In the genomic region with DNA sequence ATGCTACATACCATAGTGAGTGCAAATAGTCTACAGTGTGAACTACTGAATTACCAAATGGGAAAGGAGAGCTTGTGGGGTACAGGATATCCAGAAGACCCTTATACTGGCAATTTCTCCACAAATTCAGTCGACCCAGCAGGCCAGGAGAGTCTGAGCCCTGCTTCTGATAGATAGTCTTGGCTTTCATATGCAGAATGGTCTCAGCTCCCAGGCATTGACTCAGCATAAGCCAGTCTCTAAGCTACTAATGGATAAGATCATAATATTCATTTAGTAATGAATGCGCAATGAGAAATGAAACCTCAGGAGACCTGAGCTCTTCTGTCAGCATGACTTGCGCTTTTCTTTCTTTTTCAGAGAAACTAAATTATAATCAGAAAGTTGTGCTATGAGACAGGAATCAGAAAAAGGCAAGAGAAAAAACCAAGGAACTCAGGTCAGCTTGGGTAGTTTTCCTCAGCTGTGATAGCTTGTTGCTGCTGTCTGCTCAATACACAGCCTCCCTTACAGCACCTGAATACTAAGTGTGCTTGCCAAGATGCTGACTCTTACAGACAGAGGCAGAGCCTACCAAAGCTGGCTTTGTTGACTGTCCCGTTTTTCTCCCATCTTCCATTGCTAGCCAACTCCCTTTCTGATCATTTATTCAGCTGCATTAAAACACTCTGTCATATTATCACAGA, we compare ENCODE assay signal across 16 mouse cellular contexts.
DNase-seq lines count a peak whose midpoint lies in the region; ATAC-seq and TF ChIP-seq lines count a peak whose summit lies in the region.
"Had no signal": no experiment of that assay in that cellular context is flagged by ENCODE, and none has a peak within 500 bp of the region (broad histone marks: within the 10 kb centered on the region; RNA-seq: fewer than 3 reads in every experiment).

No protein-coding gene starts in this region.

- no peak overlapping the region for H3K9ac ChIP-seq in forebrain, embryonic 13.5 days
- H3K9ac ChIP-seq in hindbrain, embryonic 12.5 days = no peak overlapping the region
- H3K9ac ChIP-seq in midbrain, embryonic 15.5 days = no peak overlapping the region
- H3K9ac ChIP-seq in heart, embryonic 11.5 days (ENCODE audit: low read depth, low read length) = no peak overlapping the region
- H3K9ac ChIP-seq: kidney, embryonic 15.5 days; limb, embryonic 13.5 days; liver, embryonic 15.5 days; neural tube, embryonic 12.5 days had no signal

- H3K27ac ChIP-seq in forebrain, embryonic 13.5 days = 0 out of 2 replicates have a peak overlapping the region, but pooled peaks have one; percentile 35
- H3K27ac ChIP-seq in forebrain, embryonic 10.5 days = no peak overlapping the region
- peak overlapping the region; percentile 57 for H3K27ac ChIP-seq in hindbrain, embryonic 12.5 days
- H3K27ac ChIP-seq in midbrain, embryonic 15.5 days = peak overlapping the region; percentile 60
- H3K27ac ChIP-seq in heart, embryonic 11.5 days (ENCODE audit: low read depth, low read length) = no peak overlapping the region
- H3K27ac ChIP-seq in gastrocnemius, adult 2 months = no peak overlapping the region
- H3K27ac ChIP-seq: kidney, embryonic 15.5 days; limb, embryonic 13.5 days; liver, embryonic 15.5 days; neural tube, embryonic 12.5 days; stomach, postnatal 0 days had no signal

- no peak for DNase-seq in forebrain, embryonic 10.5 days (ENCODE audit: extremely low spot score, low spot score)
- peak; percentile 71 for DNase-seq in brain, adult 2 months (ENCODE audit: low read depth, low spot score)
- no peak for DNase-seq in spleen, adult 12 weeks (ENCODE audit: low spot score)
- DNase-seq in gastrocnemius, adult 2 months = no peak
- DNase-seq: cerebellum, adult 11-12 months; heart, adult 18-20 months; thymus, postnatal 14 days had no signal

- H3K9me3 ChIP-seq in forebrain, embryonic 13.5 days (replicated peaks) = no peaks in the 10 kb centered on the region
- no peaks in the 10 kb centered on the region for H3K9me3 ChIP-seq in forebrain, embryonic 10.5 days
- H3K9me3 ChIP-seq in hindbrain, embryonic 12.5 days (replicated peaks) = no peaks in the 10 kb centered on the region
- H3K9me3 ChIP-seq in midbrain, embryonic 15.5 days = no peaks in the 10 kb centered on the region
- no peaks in the 10 kb centered on the region for H3K9me3 ChIP-seq in heart, embryonic 11.5 days (replicated peaks; ENCODE audit: control insufficient read depth, low read length)
- H3K9me3 ChIP-seq: kidney, embryonic 15.5 days; limb, embryonic 13.5 days; liver, embryonic 15.5 days; neural tube, embryonic 12.5 days had no signal

- H3K4me3 ChIP-seq in forebrain, embryonic 13.5 days = no peak overlapping the region
- no peak overlapping the region for H3K4me3 ChIP-seq in forebrain, embryonic 10.5 days
- H3K4me3 ChIP-seq in hindbrain, embryonic 12.5 days = no peak overlapping the region
- no peak overlapping the region for H3K4me3 ChIP-seq in midbrain, embryonic 15.5 days
- no peak overlapping the region for H3K4me3 ChIP-seq in heart, embryonic 11.5 days (ENCODE audit: low read depth, low read length)
- no peak overlapping the region for H3K4me3 ChIP-seq in gastrocnemius, adult 2 months
- H3K4me3 ChIP-seq: kidney, embryonic 15.5 days; limb, embryonic 13.5 days; liver, embryonic 15.5 days; neural tube, embryonic 12.5 days had no signal

- no peak for TF ChIP-seq CTCF in gastrocnemius, adult 2 months (IDR thresholded peaks at IDR 0.05)

- H3K36me3 ChIP-seq in forebrain, embryonic 13.5 days (ENCODE audit: poor library complexity, severe bottlenecking) = no peaks in the 10 kb centered on the region
- no peaks in the 10 kb centered on the region for H3K36me3 ChIP-seq in forebrain, embryonic 10.5 days (replicated peaks)
- H3K36me3 ChIP-seq in hindbrain, embryonic 12.5 days = no peaks in the 10 kb centered on the region
- no peaks in the 10 kb centered on the region for H3K36me3 ChIP-seq in midbrain, embryonic 15.5 days (replicated peaks)
- H3K36me3 ChIP-seq in heart, embryonic 11.5 days (ENCODE audit: control insufficient read depth, insufficient read depth, low read length) = no peaks in the 10 kb centered on the region
- H3K36me3 ChIP-seq: kidney, embryonic 15.5 days; limb, embryonic 13.5 days; liver, embryonic 15.5 days; neural tube, embryonic 12.5 days had no signal

- no peak overlapping the region for H3K4me2 ChIP-seq in forebrain, embryonic 13.5 days
- H3K4me2 ChIP-seq in hindbrain, embryonic 12.5 days (replicated peaks) = no peak overlapping the region
- H3K4me2 ChIP-seq in midbrain, embryonic 15.5 days = no peak overlapping the region
- H3K4me2 ChIP-seq in heart, embryonic 11.5 days = no peak overlapping the region
- H3K4me2 ChIP-seq: kidney, embryonic 15.5 days; limb, embryonic 13.5 days; liver, embryonic 15.5 days; neural tube, embryonic 12.5 days had no signal

- 0 out of 2 replicates have a peak, but pooled peaks have one; percentile 62 for ATAC-seq in forebrain, embryonic 13.5 days
- ATAC-seq in hindbrain, embryonic 12.5 days (ENCODE audit: low FRiP score) = peak; percentile 82
- peak; percentile 88 for ATAC-seq in midbrain, embryonic 15.5 days (replicated peaks)
- no peak for ATAC-seq in heart, embryonic 11.5 days (replicated peaks; ENCODE audit: insufficient number of reproducible peaks, low FRiP score, low TSS enrichment)

- no peaks in the 10 kb centered on the region for H3K27me3 ChIP-seq in forebrain, embryonic 13.5 days
- no peaks in the 10 kb centered on the region for H3K27me3 ChIP-seq in forebrain, embryonic 10.5 days (ENCODE audit: poor library complexity, severe bottlenecking)
- no peaks in the 10 kb centered on the region for H3K27me3 ChIP-seq in hindbrain, embryonic 12.5 days
- no peaks in the 10 kb centered on the region for H3K27me3 ChIP-seq in midbrain, embryonic 15.5 days (replicated peaks)
- H3K27me3 ChIP-seq in heart, embryonic 11.5 days (ENCODE audit: control insufficient read depth, insufficient read depth, low read length) = no peaks in the 10 kb centered on the region
- H3K27me3 ChIP-seq: kidney, embryonic 15.5 days; limb, embryonic 13.5 days; liver, embryonic 15.5 days; neural tube, embryonic 12.5 days had no signal

- peaks cover 20% of the 10 kb centered on the region for H3K4me1 ChIP-seq in forebrain, embryonic 13.5 days
- peaks cover 20% of the 10 kb centered on the region for H3K4me1 ChIP-seq in forebrain, embryonic 10.5 days
- peaks cover 16% of the 10 kb centered on the region for H3K4me1 ChIP-seq in hindbrain, embryonic 12.5 days
- peaks cover 21% of the 10 kb centered on the region for H3K4me1 ChIP-seq in midbrain, embryonic 15.5 days
- H3K4me1 ChIP-seq in heart, embryonic 11.5 days (ENCODE audit: control insufficient read depth, insufficient read depth, low read length) = no peaks in the 10 kb centered on the region
- H3K4me1 ChIP-seq: kidney, embryonic 15.5 days; liver, embryonic 15.5 days; neural tube, embryonic 12.5 days had no signal

- 59% methylated on average over 4 of the region's 4 CpGs for WGBS in forebrain, embryonic 13.5 days
- 73% methylated on average over 4 of the region's 4 CpGs for WGBS in forebrain, embryonic 10.5 days
- 62% methylated on average over 4 of the region's 4 CpGs for WGBS in hindbrain, embryonic 12.5 days
- 42% methylated on average over 4 of the region's 4 CpGs for WGBS in midbrain, embryonic 15.5 days
- 61% methylated on average over 4 of the region's 4 CpGs for whole genome bisulfite sequencing in heart, embryonic 11.5 days (ENCODE audit: insufficient replicate concordance)

- intact Hi-C loops in gastrocnemius, adult 2 months (cut with DNase I) = no loop called here

Comparison
In these comparisons a context has a peak if more than half of its experiments do, and no peak if none do; other contexts are left out.
1. H3K27ac ChIP-seq: peak in forebrain, embryonic 13.5 days (single experiment), hindbrain, embryonic 12.5 days (single experiment) and midbrain, embryonic 15.5 days (single experiment); none in forebrain, embryonic 10.5 days (single experiment), heart, embryonic 11.5 days (single experiment) and gastrocnemius, adult 2 months (single experiment).